Mouse (Mus musculus): ENCODE measurements around the gene Gm21748. TPM values are rescaled to one million over a fixed set of nuclear protein-coding genes. Genes with fewer than 3 reads are reported as not detected.
"Not testable (repeated sequence)": the region's sequence is repeated elsewhere in the genome, so short reads cannot be mapped to it uniquely, and the experiment has no call there.

Gene Gm21748
- not detected in 2 replicates for polyA plus RNA-seq (2014; fragmentation: Nextera tagmentation; extraction: Ambion mirVana)

- not testable (repeated sequence) for ATAC-seq (replicated peaks; ENCODE audit: low FRiP score, low TSS enrichment, low read depth); H3K4me1 ChIP-seq (replicated peaks; ENCODE audit: control insufficient read depth, insufficient read depth, low read length); H3K9me3 ChIP-seq (ENCODE audit: control insufficient read depth, low read length); DNase-seq (ENCODE audit: low spot score); H3K27me3 ChIP-seq (replicated peaks; ENCODE audit: control insufficient read depth, insufficient read depth, low read length); H3K4me3 ChIP-seq (ENCODE audit: low read depth, low read length); H3K4me2 ChIP-seq (ENCODE audit: low read length); H3K27ac ChIP-seq (ENCODE audit: low read depth); H3K36me3 ChIP-seq (ENCODE audit: control insufficient read depth, insufficient read depth, low read length); H3K9ac ChIP-seq (ENCODE audit: low read length)
- no CpG with 5 or more reads among the region's 8 CpGs for WGBS
Measured at GRCm38 (mm10) chrY:90839077-90839476, at the start of gene Gm21748. Gm21748 (minus strand) TSS chrY:90839177.

Other genes with a start within 250 kb of the Gm21748 start
- gene Gm21860, start 84.4 kb downstream of the Gm21748 start, polyA plus RNA-seq (2014; fragmentation: Nextera tagmentation; extraction: Ambion mirVana) = not detected in 2 replicates
- gene Gm47283, start 54.4 kb downstream of the Gm21748 start, polyA plus RNA-seq (2014; fragmentation: Nextera tagmentation; extraction: Ambion mirVana) = not detected in 2 replicates